Mouse (Mus musculus): ENCODE data around the gene Mamstr. TPM values are rescaled to one million over a fixed set of nuclear protein-coding genes. Genes with fewer than 3 reads are reported as not detected.
A peak's percentile ranks its signal among the peaks of the same experiment; 100 is the strongest.

The Mamstr gene
- polyA plus RNA-seq, 1 experiment from 2014 or later: 2.9 TPM

GRCm38 (mm10) chr7:45689800-45690199 is 50.0 kb downstream of the Mamstr start:
- WGBS: 77% methylated on average over 11 of the region's 11 CpGs
- Histone ChIP-seq H3K27ac (ENCODE audit: low read depth, low read length) (no peak overlapping the region), H3K4me1 (ENCODE audit: control insufficient read depth, insufficient read depth, low read length) (peaks cover 16% of the 10 kb centered on the region; the same call in 1 of the 2 replicates), H3K9me3 (ENCODE audit: control insufficient read depth, low read length) (no peaks in the 10 kb centered on the region), H3K9ac (ENCODE audit: low read length) (no peak overlapping the region), H3K27me3 (ENCODE audit: control insufficient read depth, insufficient read depth, low read length) (no peaks in the 10 kb centered on the region), H3K4me3 (ENCODE audit: low read depth, low read length) (no peak overlapping the region), H3K36me3 (ENCODE audit: control insufficient read depth, insufficient read depth, low read length) (no peaks in the 10 kb centered on the region), H3K4me2 (ENCODE audit: low read depth) (no peak overlapping the region)
- DNase-seq (ENCODE audit: low spot score) (no peak), ATAC-seq (ENCODE audit: insufficient read depth, low FRiP score, low TSS enrichment) (no peak)

- no peak for DNase-seq (ENCODE audit: low spot score)
- H3K4me3 ChIP-seq (ENCODE audit: low read depth, low read length): no peak overlapping the region
- no peak for ATAC-seq (ENCODE audit: insufficient read depth, low FRiP score, low TSS enrichment)
- no peaks in the 10 kb centered on the region for H3K27me3 ChIP-seq (ENCODE audit: control insufficient read depth, insufficient read depth, low read length)
- H3K9me3 ChIP-seq (ENCODE audit: control insufficient read depth, low read length): no peaks in the 10 kb centered on the region
- no peak overlapping the region for H3K9ac ChIP-seq (ENCODE audit: low read length)
- H3K27ac ChIP-seq (ENCODE audit: low read depth, low read length): no peak overlapping the region
- 79% methylated on average over 2 of the region's 2 CpGs for WGBS
- no peaks in the 10 kb centered on the region for H3K36me3 ChIP-seq (ENCODE audit: control insufficient read depth, insufficient read depth, low read length)
- 0 out of 2 replicates have a peak, but pooled peaks cover 7% of the 10 kb centered on the region for H3K4me1 ChIP-seq (ENCODE audit: control insufficient read depth, insufficient read depth, low read length)
- no peak overlapping the region for H3K4me2 ChIP-seq (ENCODE audit: low read depth)
These were observed 52.6 kb downstream of the Mamstr start for GRCm38 (mm10) chr7:45692364-45692763.

GRCm38 (mm10) chr7:45693921-45694591 is 54.3 kb downstream of the Mamstr start, which contains the start of gene Sec1:
Sec1 (minus strand) TSS chr7:45694402.
- Histone ChIP-seq H3K36me3 (ENCODE audit: control insufficient read depth, insufficient read depth, low read length) (no peaks in the 10 kb centered on the region), H3K9ac (ENCODE audit: low read length) (no peak within 1 kb of the TSS), H3K9me3 (ENCODE audit: control insufficient read depth, low read length) (no peaks in the 10 kb centered on the region), H3K27ac (ENCODE audit: low read depth, low read length) (no peak within 1 kb of the TSS), H3K4me2 (ENCODE audit: low read depth) (no peak within 1 kb of the TSS), H3K27me3 (ENCODE audit: control insufficient read depth, insufficient read depth, low read length) (peaks cover 4% of the 10 kb centered on the region; the same call in 1 of the 2 replicates), H3K4me1 (ENCODE audit: control insufficient read depth, insufficient read depth, low read length) (0 out of 2 replicates have a peak, but pooled peaks cover 7% of the 10 kb centered on the region), H3K4me3 (ENCODE audit: low read depth, low read length) (no peak within 1 kb of the TSS)
- ATAC-seq (ENCODE audit: insufficient read depth, low FRiP score, low TSS enrichment) (no peak), DNase-seq (ENCODE audit: low spot score) (no peak)
- 90% methylated on average over 50 of the region's 50 CpGs for WGBS

GRCm38 (mm10) chr7:45695098-45695497 is 55.3 kb downstream of the Mamstr start:
- peaks cover 9% of the 10 kb centered on the region; the same call in 1 of the 2 replicates for H3K4me1 ChIP-seq (ENCODE audit: control insufficient read depth, insufficient read depth, low read length)
- DNase-seq (ENCODE audit: low spot score) (no peak), ATAC-seq (ENCODE audit: insufficient read depth, low FRiP score, low TSS enrichment) (peak; percentile 67)
- no peak overlapping the region for H3K4me2 ChIP-seq (ENCODE audit: low read depth)
- 10% methylated on average over 6 of the region's 6 CpGs for WGBS
- no peak overlapping the region for H3K27ac ChIP-seq (ENCODE audit: low read depth, low read length)
- no peak overlapping the region for H3K4me3 ChIP-seq (ENCODE audit: low read depth, low read length)
- H3K9me3 ChIP-seq (ENCODE audit: control insufficient read depth, low read length): no peaks in the 10 kb centered on the region
- H3K27me3 ChIP-seq (ENCODE audit: control insufficient read depth, insufficient read depth, low read length): peaks cover 12% of the 10 kb centered on the region
- H3K9ac ChIP-seq (ENCODE audit: low read length): no peak overlapping the region
- no peaks in the 10 kb centered on the region for H3K36me3 ChIP-seq (ENCODE audit: control insufficient read depth, insufficient read depth, low read length)

Other genes starting within 250 kb of the Mamstr start
- gene Snrnp70, start 244.2 kb upstream of the Mamstr start, polyA plus RNA-seq (2014; fragmentation: Nextera tagmentation; extraction: Ambion mirVana): 66.4 and 74.1 TPM in 2 replicates
- gene Kcna7, start 234.3 kb upstream of the Mamstr start, polyA plus RNA-seq (2014; fragmentation: Nextera tagmentation; extraction: Ambion mirVana): 0.20 TPM in 1 of 2 replicates, not detected in the other
- 1.2 and 1.6 TPM in 2 replicates for gene Ntf5, start 226.3 kb upstream of the Mamstr start, polyA plus RNA-seq (2014; fragmentation: Nextera tagmentation; extraction: Ambion mirVana)
- gene Lhb, start 219.2 kb upstream of the Mamstr start, polyA plus RNA-seq (2014; fragmentation: Nextera tagmentation; extraction: Ambion mirVana): not detected in 2 replicates
- 32.8 and 37.2 TPM in 2 replicates for gene Gys1, start 205.1 kb upstream of the Mamstr start, polyA plus RNA-seq (2014; fragmentation: Nextera tagmentation; extraction: Ambion mirVana)
- gene Ruvbl2, start 201.9 kb upstream of the Mamstr start, polyA plus RNA-seq (2014; fragmentation: Nextera tagmentation; extraction: Ambion mirVana): 165 and 172 TPM in 2 replicates
- gene Ftl1, start 180.1 kb upstream of the Mamstr start, polyA plus RNA-seq (2014; fragmentation: Nextera tagmentation; extraction: Ambion mirVana): 5,316 and 5,449 TPM in 2 replicates
- gene Bax, start 173.1 kb upstream of the Mamstr start, polyA plus RNA-seq (2014; fragmentation: Nextera tagmentation; extraction: Ambion mirVana): 193 and 206 TPM in 2 replicates
- gene Tulp2, start 158.1 kb upstream of the Mamstr start, polyA plus RNA-seq (2014; fragmentation: Nextera tagmentation; extraction: Ambion mirVana): 0.26 and 0.57 TPM in 2 replicates
- not detected in 2 replicates for gene Gm45808, start 153.2 kb upstream of the Mamstr start, polyA plus RNA-seq (2014; fragmentation: Nextera tagmentation; extraction: Ambion mirVana)
- 2.8 and 2.9 TPM in 2 replicates for gene Dhdh, start 151.2 kb upstream of the Mamstr start, polyA plus RNA-seq (2014; fragmentation: Nextera tagmentation; extraction: Ambion mirVana)
- 110 and 113 TPM in 2 replicates for gene Nucb1, start 129.6 kb upstream of the Mamstr start, polyA plus RNA-seq (2014; fragmentation: Nextera tagmentation; extraction: Ambion mirVana)
- gene Ppp1r15a, start 113.7 kb upstream of the Mamstr start, polyA plus RNA-seq (2014; fragmentation: Nextera tagmentation; extraction: Ambion mirVana): 16.0 and 17.7 TPM in 2 replicates
- gene Plekha4, start 113.6 kb upstream of the Mamstr start, polyA plus RNA-seq (2014; fragmentation: Nextera tagmentation; extraction: Ambion mirVana): 1.3 and 2.3 TPM in 2 replicates
- gene Hsd17b14, start 85.1 kb upstream of the Mamstr start, polyA plus RNA-seq (2014; fragmentation: Nextera tagmentation; extraction: Ambion mirVana): 0.78 and 1.1 TPM in 2 replicates
- gene Bcat2, start 69.8 kb upstream of the Mamstr start, polyA plus RNA-seq (2014; fragmentation: Nextera tagmentation; extraction: Ambion mirVana): 34.1 and 37.4 TPM in 2 replicates
- not detected in 2 replicates for gene Fgf21, start 24.5 kb upstream of the Mamstr start, polyA plus RNA-seq (2014; fragmentation: Nextera tagmentation; extraction: Ambion mirVana)
- not detected in 2 replicates for gene Fut1, start 22.7 kb upstream of the Mamstr start, polyA plus RNA-seq (2014; fragmentation: Nextera tagmentation; extraction: Ambion mirVana)
- gene Izumo1, start 18.2 kb upstream of the Mamstr start, polyA plus RNA-seq (2014; fragmentation: Nextera tagmentation; extraction: Ambion mirVana): not detected in 2 replicates
- gene Rasip1, start 12.5 kb upstream of the Mamstr start, polyA plus RNA-seq (2014; fragmentation: Nextera tagmentation; extraction: Ambion mirVana): 5.7 and 7.5 TPM in 2 replicates
- gene Fut2, start 26.4 kb downstream of the Mamstr start, polyA plus RNA-seq (2014; fragmentation: Nextera tagmentation; extraction: Ambion mirVana): 0.08 and 0.11 TPM in 2 replicates
- 1.1 and 1.4 TPM in 2 replicates for gene Ntn5, start 44.0 kb downstream of the Mamstr start, polyA plus RNA-seq (2014; fragmentation: Nextera tagmentation; extraction: Ambion mirVana)
- 1.7 and 2.1 TPM in 2 replicates for gene Sec1, start 54.4 kb downstream of the Mamstr start, polyA plus RNA-seq (2014; fragmentation: Nextera tagmentation; extraction: Ambion mirVana)
- 11.5 and 12.4 TPM in 2 replicates for gene Car11, start 59.9 kb downstream of the Mamstr start, polyA plus RNA-seq (2014; fragmentation: Nextera tagmentation; extraction: Ambion mirVana)
- gene Dbp, start 65.1 kb downstream of the Mamstr start, polyA plus RNA-seq (2014; fragmentation: Nextera tagmentation; extraction: Ambion mirVana): 3.3 and 3.7 TPM in 2 replicates
- gene Rpl18, start 75.5 kb downstream of the Mamstr start, polyA plus RNA-seq (2014; fragmentation: Nextera tagmentation; extraction: Ambion mirVana): 929 and 960 TPM in 2 replicates
- 23.7 and 25.3 TPM in 2 replicates for gene Sphk2, start 78.0 kb downstream of the Mamstr start, polyA plus RNA-seq (2014; fragmentation: Nextera tagmentation; extraction: Ambion mirVana)
- gene Fam83e, start 81.2 kb downstream of the Mamstr start, polyA plus RNA-seq (2014; fragmentation: Nextera tagmentation; extraction: Ambion mirVana): 0.28 and 0.42 TPM in 2 replicates
- gene Spaca4, start 85.8 kb downstream of the Mamstr start, polyA plus RNA-seq (2014; fragmentation: Nextera tagmentation; extraction: Ambion mirVana): not detected in 2 replicates
- gene Lmtk3, start 143.8 kb downstream of the Mamstr start, polyA plus RNA-seq (2014; fragmentation: Nextera tagmentation; extraction: Ambion mirVana): 3.8 and 4.3 TPM in 2 replicates
- gene Sult2b1, start 144.7 kb downstream of the Mamstr start, polyA plus RNA-seq (2014; fragmentation: Nextera tagmentation; extraction: Ambion mirVana): 1.1 and 1.8 TPM in 2 replicates
- 223 and 239 TPM in 2 replicates for gene Cyth2, start 174.6 kb downstream of the Mamstr start, polyA plus RNA-seq (2014; fragmentation: Nextera tagmentation; extraction: Ambion mirVana)
- 0.88 and 1.4 TPM in 2 replicates for gene Kcnj14, start 184.8 kb downstream of the Mamstr start, polyA plus RNA-seq (2014; fragmentation: Nextera tagmentation; extraction: Ambion mirVana)
- gene Grwd1, start 191.0 kb downstream of the Mamstr start, polyA plus RNA-seq (2014; fragmentation: Nextera tagmentation; extraction: Ambion mirVana): 69.8 and 76.5 TPM in 2 replicates
- gene Kdelr1, start 232.8 kb downstream of the Mamstr start, polyA plus RNA-seq (2014; fragmentation: Nextera tagmentation; extraction: Ambion mirVana): 75.4 and 86.4 TPM in 2 replicates
- 0.37 and 0.73 TPM in 2 replicates for gene Grin2d, start 238.4 kb downstream of the Mamstr start, polyA plus RNA-seq (2014; fragmentation: Nextera tagmentation; extraction: Ambion mirVana)

Data from neural tube, embryonic 11.5 days (tissue).